Mouse (Mus musculus) heart, postnatal 0 days (tissue): ENCODE results near the gene Lrrc72. TPM values are rescaled to one million over a fixed set of nuclear protein-coding genes. Genes with fewer than 3 reads are reported as not detected.

ENCODE experiments used
- ATAC-seq: fragments of 200-750 bp; cut with Nextera tagmentation; 2 replicates; pipeline ENCODE4 v1.8.0; 2017; ENCODE audit warnings: low read depth, moderate number of reproducible peaks, moderate library complexity; ENCODE audit not compliant: insufficient read depth
- DNase-seq: peaks from one replicate; pipeline ENCODE4 v3.0.0-alpha.2; 2016; ENCODE audit warnings: low spot score
- H3K27ac ChIP-seq: fragments of 300-500 bp; sonication (generic); 2 replicates; pipeline ENCODE4 v1.5.1; 2014; ENCODE audit warnings: low read depth, mild to moderate bottlenecking
- H3K27me3 ChIP-seq: fragments of 300-500 bp; sonication (generic); 2 replicates; pipeline ENCODE4 v1.6.1; 2014; ENCODE audit warnings: low read length, mixed read lengths; ENCODE audit not compliant: control insufficient read depth, insufficient read depth
- H3K36me3 ChIP-seq: fragments of 300-500 bp; sonication (generic); replicated peaks from 2 replicates; pipeline ENCODE4 v1.6.1; 2014; ENCODE audit warnings: low read length, mixed read lengths; ENCODE audit not compliant: control insufficient read depth, insufficient read depth
- H3K4me1 ChIP-seq: fragments of 300-500 bp; sonication (generic); 2 replicates; pipeline ENCODE4 v1.6.1; 2014; ENCODE audit warnings: antibody characterized with exemption; ENCODE audit not compliant: control insufficient read depth, insufficient read depth
- H3K4me2 ChIP-seq: fragments of 300-500 bp; sonication (generic); 2 replicates; pipeline ENCODE4 v1.6.1; 2014; ENCODE audit warnings: low read depth, mild to moderate bottlenecking, low read length, moderate library complexity
- H3K4me3 ChIP-seq: fragments of 300-500 bp; sonication (generic); 2 replicates; pipeline ENCODE4 v1.5.1; 2014; ENCODE audit warnings: low read depth, low read length
- H3K9ac ChIP-seq: fragments of 300-500 bp; sonication (generic); replicated peaks from 2 replicates; pipeline ENCODE4 v1.6.1; 2014; ENCODE audit warnings: low read depth, low read length, mixed read lengths
- H3K9me3 ChIP-seq: fragments of 300-500 bp; sonication (generic); replicated peaks from 2 replicates; pipeline ENCODE4 v1.6.1; 2016; ENCODE audit warnings: low read length; ENCODE audit not compliant: control insufficient read depth
- CTCF ChIP-seq: IDR thresholded peaks from 2 replicates; pipeline ENCODE4 v1.5.1; 2016; ENCODE audit warnings: antibody characterized with exemption, control low read depth, low read depth
- EP300 ChIP-seq: IDR thresholded peaks from 2 replicates; pipeline ENCODE4 v1.6.1; 2016; ENCODE audit warnings: antibody characterized with exemption, low read depth
- WGBS: fragments of 180-500 bp; shearing (Covaris S2); extraction: QIAGEN DNeasy Blood & Tissue Kit; methylation state at CpG from one replicate; pipeline ENCODE4 v1.1.7; 2014; 5-methylcytosine and 5-hydroxymethylcytosine counted together
- polyA plus RNA-seq: library from polyadenylated mRNA; unstranded; fragments of >200 nt; fragmentation: Nextera tagmentation; extraction: Ambion mirVana; gene quantifications from 2 replicates; pipeline ENCODE4 v1.2.1, GENCODE M21; 2015
- total RNA-seq: library from RNA; depleted of rRNA; stranded (reverse); fragments of >200 nt; gene quantifications from 2 replicates; pipeline ENCODE4 v1.2.3, GENCODE M21; 2014; ENCODE audit warnings: low replicate concordance; rRNA removed

Lrrc72 gene
- total and polyA plus RNA-seq, 2 experiments from 2014 or later: not detected

GRCm38 (mm10) chr12:36164126-36164791 lies 88.9 kb downstream of the Lrrc72 start:
- no peak for ATAC-seq
- 42% methylated on average over 7 of the region's 7 CpGs for WGBS

More at GRCm38 (mm10) chr12:36164126-36164791, 88.9 kb downstream of the Lrrc72 start:
- Histone ChIP-seq H3K36me3 (0 out of 2 replicates have a peak, but pooled peaks cover 20% of the 10 kb centered on the region), H3K4me3 (no peak overlapping the region), H3K9ac (no peak overlapping the region), H3K27me3 (no peaks in the 10 kb centered on the region), H3K9me3 (no peaks in the 10 kb centered on the region), H3K4me1 (peaks cover 19% of the 10 kb centered on the region; the same call in 1 of the 2 replicates), H3K4me2 (no peak overlapping the region), H3K27ac (no peak overlapping the region)
- TF ChIP-seq EP300: no peak
- TF ChIP-seq CTCF: no peak
- no peak for DNase-seq

Other genes with a start within 250 kb of the Lrrc72 start
- gene Tspan13, start 210.9 kb downstream of the Lrrc72 start, total RNA-seq: 38.1 and 46.2 TPM in 2 replicates
- gene Tspan13, start 210.9 kb downstream of the Lrrc72 start, polyA plus RNA-seq: 49.8 and 53.9 TPM in 2 replicates
- 8.9 and 9.9 TPM in 2 replicates for gene Ankmy2, start 96.3 kb downstream of the Lrrc72 start, total RNA-seq
- gene Ankmy2, start 96.3 kb downstream of the Lrrc72 start, polyA plus RNA-seq: 23.1 and 24.8 TPM in 2 replicates
- gene Bzw2, start 95.3 kb downstream of the Lrrc72 start, total RNA-seq: 147 and 151 TPM in 2 replicates
- 189 and 203 TPM in 2 replicates for gene Bzw2, start 95.3 kb downstream of the Lrrc72 start, polyA plus RNA-seq
- not detected in 2 replicates for gene Sostdc1, start 60.7 kb upstream of the Lrrc72 start, total RNA-seq
- gene Sostdc1, start 60.7 kb upstream of the Lrrc72 start, polyA plus RNA-seq: 0.14 and 0.69 TPM in 2 replicates
- gene Ispd, start 128.1 kb upstream of the Lrrc72 start, total RNA-seq: 6.6 and 11.7 TPM in 2 replicates
- 8.2 and 8.5 TPM in 2 replicates for gene Ispd, start 128.1 kb upstream of the Lrrc72 start, polyA plus RNA-seq
- 4.7 TPM in 1 of 2 replicates, not detected in the other for gene D630036H23Rik, start 128.8 kb upstream of the Lrrc72 start, total RNA-seq
- 2.7 and 3.0 TPM in 2 replicates for gene D630036H23Rik, start 128.8 kb upstream of the Lrrc72 start, polyA plus RNA-seq